Mouse (Mus musculus): Measurements from ENCODE around the gene Dgkg. TPM values are rescaled to one million over a fixed set of nuclear protein-coding genes. Genes with fewer than 3 reads are reported as not detected.

Gene Dgkg
- polyA plus RNA-seq, 1 experiment from 2014 or later = 3.2 TPM

- Histone ChIP-seq H3K27ac (ENCODE audit: low read depth) (no peak overlapping the region), H3K9me3 (ENCODE audit: control insufficient read depth, low read length) (no peaks in the 10 kb centered on the region), H3K4me3 (ENCODE audit: low read depth, low read length) (no peak overlapping the region), H3K9ac (ENCODE audit: low read length) (no peak overlapping the region), H3K27me3 (replicated peaks; ENCODE audit: control insufficient read depth, insufficient read depth, low read length) (no peaks in the 10 kb centered on the region), H3K4me2 (ENCODE audit: low read length) (no peak overlapping the region), H3K4me1 (replicated peaks; ENCODE audit: control insufficient read depth, insufficient read depth, low read length) (no peaks in the 10 kb centered on the region), H3K36me3 (ENCODE audit: control insufficient read depth, insufficient read depth, low read length) (no peaks in the 10 kb centered on the region)
- DNase-seq (ENCODE audit: low spot score) (no peak), ATAC-seq (replicated peaks; ENCODE audit: low FRiP score, low TSS enrichment, low read depth) (no peak)
These were observed 25.7 kb upstream of the Dgkg start for GRCm38 (mm10) chr16:22682727-22683126.

DNA sequence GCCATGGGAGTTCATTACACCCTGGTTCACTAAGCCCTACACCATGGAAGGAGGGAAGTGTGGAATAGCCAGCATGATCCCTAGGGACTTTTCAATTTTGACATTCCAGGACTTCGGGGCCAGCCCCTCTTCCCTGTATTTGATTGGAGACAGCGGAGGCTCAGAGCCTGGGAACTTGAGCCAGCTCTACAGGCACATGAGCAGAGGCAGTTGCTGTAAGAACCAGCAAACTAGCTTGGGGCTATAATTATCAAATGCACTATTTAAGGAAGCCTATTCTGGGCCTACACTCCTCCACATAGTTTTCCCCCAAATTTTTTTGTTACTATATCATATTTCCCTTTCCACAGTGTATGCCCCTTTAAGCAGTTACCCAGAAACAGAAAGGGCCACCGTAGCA lies 22.6 kb upstream of the Dgkg start:
- H3K4me1 ChIP-seq (replicated peaks; ENCODE audit: control insufficient read depth, insufficient read depth, low read length) = no peaks in the 10 kb centered on the region
- H3K4me3 ChIP-seq (ENCODE audit: low read depth, low read length) = no peak overlapping the region
- ATAC-seq (replicated peaks; ENCODE audit: low FRiP score, low TSS enrichment, low read depth) (no peak), DNase-seq (ENCODE audit: low spot score) (no peak)
- 80% methylated on average over 3 of the region's 3 CpGs for WGBS
- no peak overlapping the region for H3K4me2 ChIP-seq (ENCODE audit: low read length)
- H3K27me3 ChIP-seq (replicated peaks; ENCODE audit: control insufficient read depth, insufficient read depth, low read length) = no peaks in the 10 kb centered on the region
- no peaks in the 10 kb centered on the region for H3K36me3 ChIP-seq (ENCODE audit: control insufficient read depth, insufficient read depth, low read length)
- no peaks in the 10 kb centered on the region for H3K9me3 ChIP-seq (ENCODE audit: control insufficient read depth, low read length)
- no peak overlapping the region for H3K27ac ChIP-seq (ENCODE audit: low read depth)
- H3K9ac ChIP-seq (ENCODE audit: low read length) = no peak overlapping the region

GRCm38 (mm10) chr16:22674636-22675035 lies 17.6 kb upstream of the Dgkg start:
- Histone ChIP-seq H3K4me3 (ENCODE audit: low read depth, low read length) (no peak overlapping the region), H3K4me2 (ENCODE audit: low read length) (no peak overlapping the region), H3K9me3 (ENCODE audit: control insufficient read depth, low read length) (no peaks in the 10 kb centered on the region), H3K4me1 (replicated peaks; ENCODE audit: control insufficient read depth, insufficient read depth, low read length) (no peaks in the 10 kb centered on the region), H3K36me3 (ENCODE audit: control insufficient read depth, insufficient read depth, low read length) (no peaks in the 10 kb centered on the region), H3K9ac (ENCODE audit: low read length) (no peak overlapping the region), H3K27me3 (replicated peaks; ENCODE audit: control insufficient read depth, insufficient read depth, low read length) (no peaks in the 10 kb centered on the region), H3K27ac (ENCODE audit: low read depth) (no peak overlapping the region)
- no peak for ATAC-seq (replicated peaks; ENCODE audit: low FRiP score, low TSS enrichment, low read depth)
- no peak for DNase-seq (ENCODE audit: low spot score)
- WGBS = 84% methylated on average over 10 of the region's 10 CpGs

DNA sequence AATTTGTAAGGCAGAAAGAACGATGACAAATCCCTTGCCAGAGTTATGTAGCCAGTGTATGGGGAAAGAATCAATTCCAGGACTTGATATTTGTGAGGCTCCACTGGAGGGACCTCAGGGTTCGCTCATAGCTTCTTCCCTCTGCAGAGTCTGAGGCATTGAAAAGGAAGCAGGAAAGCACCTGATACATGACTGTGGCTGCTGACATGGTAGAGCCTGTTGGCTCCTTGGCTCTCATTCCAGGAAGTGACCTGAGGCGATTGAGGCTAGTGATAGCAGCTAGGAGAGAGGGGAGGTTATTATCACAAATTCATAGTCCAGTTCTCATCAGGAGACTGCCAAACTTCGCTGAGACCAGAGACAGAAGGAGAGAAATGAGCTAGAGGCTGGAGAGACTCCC lies 17.1 kb upstream of the Dgkg start:
- Histone ChIP-seq H3K27me3 (replicated peaks; ENCODE audit: control insufficient read depth, insufficient read depth, low read length) (no peaks in the 10 kb centered on the region), H3K27ac (ENCODE audit: low read depth) (no peak overlapping the region), H3K4me2 (ENCODE audit: low read length) (no peak overlapping the region), H3K4me3 (ENCODE audit: low read depth, low read length) (no peak overlapping the region), H3K4me1 (replicated peaks; ENCODE audit: control insufficient read depth, insufficient read depth, low read length) (no peaks in the 10 kb centered on the region), H3K36me3 (ENCODE audit: control insufficient read depth, insufficient read depth, low read length) (no peaks in the 10 kb centered on the region), H3K9ac (ENCODE audit: low read length) (no peak overlapping the region), H3K9me3 (ENCODE audit: control insufficient read depth, low read length) (no peaks in the 10 kb centered on the region)
- 76% methylated on average over 4 of the region's 4 CpGs for WGBS
- ATAC-seq (replicated peaks; ENCODE audit: low FRiP score, low TSS enrichment, low read depth) (no peak), DNase-seq (ENCODE audit: low spot score) (no peak)

DNA sequence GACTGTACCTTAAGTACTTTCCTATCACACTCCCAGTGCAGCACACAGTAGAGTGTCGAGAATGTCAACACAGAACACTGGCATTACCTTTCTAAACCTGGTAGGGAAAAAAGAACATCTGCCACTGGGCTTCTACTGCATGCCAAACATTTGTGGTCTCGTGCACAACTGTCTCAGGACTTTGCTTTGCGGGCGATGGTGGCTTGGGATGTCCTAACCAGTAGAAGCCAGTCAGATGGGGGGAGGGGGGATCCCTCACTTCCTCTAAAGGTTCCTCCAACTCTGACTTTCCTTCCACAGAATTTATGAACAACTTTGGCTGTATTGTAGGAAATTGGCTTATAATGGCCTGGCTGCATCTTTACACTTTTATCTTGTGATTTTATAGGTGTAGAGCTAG lies 7.0 kb upstream of the Dgkg start:
- H3K9ac ChIP-seq (ENCODE audit: low read length) = no peak overlapping the region
- ATAC-seq (replicated peaks; ENCODE audit: low FRiP score, low TSS enrichment, low read depth) (no peak), DNase-seq (ENCODE audit: low spot score) (no peak)
- H3K4me1 ChIP-seq (replicated peaks; ENCODE audit: control insufficient read depth, insufficient read depth, low read length) = no peaks in the 10 kb centered on the region
- H3K27ac ChIP-seq (ENCODE audit: low read depth) = no peak overlapping the region
- H3K4me3 ChIP-seq (ENCODE audit: low read depth, low read length) = no peak overlapping the region
- H3K9me3 ChIP-seq (ENCODE audit: control insufficient read depth, low read length) = no peaks in the 10 kb centered on the region
- WGBS = 81% methylated on average over 4 of the region's 4 CpGs
- no peaks in the 10 kb centered on the region for H3K36me3 ChIP-seq (ENCODE audit: control insufficient read depth, insufficient read depth, low read length)
- no peak overlapping the region for H3K4me2 ChIP-seq (ENCODE audit: low read length)
- no peaks in the 10 kb centered on the region for H3K27me3 ChIP-seq (replicated peaks; ENCODE audit: control insufficient read depth, insufficient read depth, low read length)

- H3K27me3 ChIP-seq (replicated peaks; ENCODE audit: control insufficient read depth, insufficient read depth, low read length) = peaks cover 3% of the 10 kb centered on the region; the same call in 1 of the 2 replicates
- no peak overlapping the region for H3K27ac ChIP-seq (ENCODE audit: low read depth)
- H3K9ac ChIP-seq (ENCODE audit: low read length) = no peak overlapping the region
- DNase-seq (ENCODE audit: low spot score) (no peak), ATAC-seq (replicated peaks; ENCODE audit: low FRiP score, low TSS enrichment, low read depth) (peak; percentile 71)
- H3K36me3 ChIP-seq (ENCODE audit: control insufficient read depth, insufficient read depth, low read length) = no peaks in the 10 kb centered on the region
- no peaks in the 10 kb centered on the region for H3K9me3 ChIP-seq (ENCODE audit: control insufficient read depth, low read length)
- no peaks in the 10 kb centered on the region for H3K4me1 ChIP-seq (replicated peaks; ENCODE audit: control insufficient read depth, insufficient read depth, low read length)
- H3K4me3 ChIP-seq (ENCODE audit: low read depth, low read length) = no peak overlapping the region
- 15% methylated on average over 2 of the region's 2 CpGs for WGBS
- H3K4me2 ChIP-seq (ENCODE audit: low read length) = peak overlapping the region; percentile 3; the same call in 1 of the 2 replicates
These were observed 6.1 kb upstream of the Dgkg start for GRCm38 (mm10) chr16:22663136-22663535.

DNA sequence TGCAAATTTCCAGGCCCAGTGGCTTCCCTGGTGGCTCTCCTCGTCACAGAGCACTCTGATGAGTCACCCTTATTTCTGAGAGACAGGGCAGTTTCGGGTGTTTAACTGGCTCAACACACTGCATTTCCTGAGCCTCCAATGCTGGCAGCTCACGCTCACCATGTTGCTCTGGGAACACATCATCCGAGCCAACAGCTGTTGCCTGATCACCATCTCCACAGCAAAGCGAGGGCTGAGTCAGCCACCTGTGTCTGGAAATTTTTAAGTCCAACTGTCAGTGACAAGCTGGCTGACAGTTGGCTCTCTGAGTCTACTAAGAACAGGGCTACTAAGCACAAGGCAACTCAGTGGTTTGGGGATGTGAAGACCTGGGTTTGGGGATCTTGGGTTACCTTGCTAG lies 4.1 kb upstream of the Dgkg start:
- H3K27ac ChIP-seq (ENCODE audit: low read depth) = no peak overlapping the region
- DNase-seq (ENCODE audit: low spot score) (no peak), ATAC-seq (replicated peaks; ENCODE audit: low FRiP score, low TSS enrichment, low read depth) (no peak)
- H3K36me3 ChIP-seq (ENCODE audit: control insufficient read depth, insufficient read depth, low read length) = no peaks in the 10 kb centered on the region
- H3K27me3 ChIP-seq (replicated peaks; ENCODE audit: control insufficient read depth, insufficient read depth, low read length) = peaks cover 23% of the 10 kb centered on the region
- H3K4me1 ChIP-seq (replicated peaks; ENCODE audit: control insufficient read depth, insufficient read depth, low read length) = peaks cover 3% of the 10 kb centered on the region; the same call in 1 of the 2 replicates
- H3K4me2 ChIP-seq (ENCODE audit: low read length) = no peak overlapping the region
- WGBS = 49% methylated on average over 5 of the region's 5 CpGs
- no peak overlapping the region for H3K4me3 ChIP-seq (ENCODE audit: low read depth, low read length)
- H3K9me3 ChIP-seq (ENCODE audit: control insufficient read depth, low read length) = no peaks in the 10 kb centered on the region
- H3K9ac ChIP-seq (ENCODE audit: low read length) = no peak overlapping the region

GRCm38 (mm10) chr16:22657874-22658789 lies 1.1 kb upstream of the Dgkg start:
- Histone ChIP-seq H3K9me3 (ENCODE audit: control insufficient read depth, low read length) (no peaks in the 10 kb centered on the region), H3K27ac (ENCODE audit: low read depth) (no peak overlapping the region), H3K27me3 (replicated peaks; ENCODE audit: control insufficient read depth, insufficient read depth, low read length) (peaks cover 32% of the 10 kb centered on the region), H3K36me3 (ENCODE audit: control insufficient read depth, insufficient read depth, low read length) (no peaks in the 10 kb centered on the region), H3K4me1 (replicated peaks; ENCODE audit: control insufficient read depth, insufficient read depth, low read length) (peaks cover 6% of the 10 kb centered on the region; the same call in 1 of the 2 replicates), H3K4me2 (ENCODE audit: low read length) (no peak overlapping the region), H3K4me3 (ENCODE audit: low read depth, low read length) (no peak overlapping the region), H3K9ac (ENCODE audit: low read length) (no peak overlapping the region)
- DNase-seq (ENCODE audit: low spot score) (no peak), ATAC-seq (replicated peaks; ENCODE audit: low FRiP score, low TSS enrichment, low read depth) (no peak)
- 73% methylated on average over 16 of the region's 16 CpGs for WGBS

- ATAC-seq (replicated peaks; ENCODE audit: low FRiP score, low TSS enrichment, low read depth) (no peak), DNase-seq (ENCODE audit: low spot score) (no peak)
- peak overlapping the region; percentile 4; the same call in 1 of the 2 replicates for H3K4me3 ChIP-seq (ENCODE audit: low read depth, low read length)
- no peaks in the 10 kb centered on the region for H3K36me3 ChIP-seq (ENCODE audit: control insufficient read depth, insufficient read depth, low read length)
- no peaks in the 10 kb centered on the region for H3K9me3 ChIP-seq (ENCODE audit: control insufficient read depth, low read length)
- H3K9ac ChIP-seq (ENCODE audit: low read length) = no peak overlapping the region
- H3K4me1 ChIP-seq (replicated peaks; ENCODE audit: control insufficient read depth, insufficient read depth, low read length) = peaks cover 6% of the 10 kb centered on the region; the same call in 1 of the 2 replicates
- H3K4me2 ChIP-seq (ENCODE audit: low read length) = peak overlapping the region; percentile 85
- H3K27me3 ChIP-seq (replicated peaks; ENCODE audit: control insufficient read depth, insufficient read depth, low read length) = peaks cover 32% of the 10 kb centered on the region
- no peak overlapping the region for H3K27ac ChIP-seq (ENCODE audit: low read depth)
- WGBS = 12% methylated on average over 11 of the region's 11 CpGs
These were observed 1.2 kb downstream of the Dgkg start for GRCm38 (mm10) chr16:22655812-22656211.
